Mouse (Mus musculus) C2C12 (cell line): ENCODE data around the gene Frs2.

Source experiments
- CEBPB ChIP-seq: IDR thresholded peaks from one replicate; pipeline ENCODE4 v1.6.1; 2011; ENCODE audit warnings: low read depth, mild to moderate bottlenecking, control low read depth, moderate library complexity
- CTCF ChIP-seq: IDR thresholded peaks from one replicate; pipeline ENCODE4 v1.5.1; 2011; ENCODE audit not compliant: control insufficient read depth, insufficient read depth, insufficient read length
- MAX ChIP-seq: IDR thresholded peaks from one replicate; pipeline ENCODE4 v1.6.1; 2011; ENCODE audit warnings: mild to moderate bottlenecking, control low read depth
- MYOG ChIP-seq: IDR thresholded peaks from one replicate; pipeline ENCODE4 v1.6.1; 2011; ENCODE audit not compliant: control insufficient read depth, insufficient read length; ENCODE audit errors: extremely low read depth
- USF1 ChIP-seq: IDR thresholded peaks from one replicate; pipeline ENCODE4 v1.6.1; 2011; ENCODE audit warnings: low read depth, mild to moderate bottlenecking, control low read depth, moderate library complexity

DNA sequence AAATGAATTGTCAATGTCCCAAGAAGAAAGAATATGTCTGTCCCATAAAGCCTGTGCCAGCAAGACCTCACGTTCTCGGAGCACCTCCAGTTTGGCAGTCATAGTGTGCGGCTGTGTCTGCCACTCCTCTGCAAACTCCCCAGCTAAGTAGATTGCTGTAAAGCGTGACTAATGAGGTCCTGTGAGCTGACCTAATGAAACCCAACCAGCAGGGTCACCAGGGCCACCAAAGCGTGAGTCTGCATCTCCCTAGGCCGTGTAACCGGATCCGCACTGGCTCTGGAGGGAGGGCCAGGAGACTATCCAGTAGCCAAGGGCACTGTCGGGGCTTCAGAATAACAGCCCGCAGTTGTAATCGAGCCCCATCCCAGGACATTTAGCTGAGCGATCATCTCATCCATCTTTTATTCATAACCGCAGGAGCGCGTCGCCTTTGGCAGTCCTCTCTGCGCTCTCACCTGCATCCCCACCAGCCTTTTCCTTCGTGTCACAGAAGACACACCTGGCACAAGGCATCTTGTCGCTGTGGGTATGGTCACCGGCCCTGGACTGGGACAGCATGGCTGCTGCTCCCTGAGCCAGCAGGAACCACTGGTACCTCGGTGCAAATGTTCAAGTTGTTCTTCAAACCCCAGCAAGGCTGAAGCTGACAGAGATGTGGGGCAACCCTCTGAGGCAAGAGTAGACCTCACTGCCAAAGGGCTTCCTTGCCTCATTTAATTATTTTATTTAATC, 127.1 kb downstream of the Frs2 start:
- no peak for TF ChIP-seq USF1
- no peak for TF ChIP-seq CTCF
- peak; percentile 28 for TF ChIP-seq MAX
- no peak for TF ChIP-seq CEBPB
- TF ChIP-seq MYOG, result no peak
